Mouse (Mus musculus): ENCODE measurements around the gene Ift80.
"Not testable (repeated sequence)": the region's sequence is repeated elsewhere in the genome, so short reads cannot be mapped to it uniquely, and the experiment has no call there.

Ift80 gene

DNA sequence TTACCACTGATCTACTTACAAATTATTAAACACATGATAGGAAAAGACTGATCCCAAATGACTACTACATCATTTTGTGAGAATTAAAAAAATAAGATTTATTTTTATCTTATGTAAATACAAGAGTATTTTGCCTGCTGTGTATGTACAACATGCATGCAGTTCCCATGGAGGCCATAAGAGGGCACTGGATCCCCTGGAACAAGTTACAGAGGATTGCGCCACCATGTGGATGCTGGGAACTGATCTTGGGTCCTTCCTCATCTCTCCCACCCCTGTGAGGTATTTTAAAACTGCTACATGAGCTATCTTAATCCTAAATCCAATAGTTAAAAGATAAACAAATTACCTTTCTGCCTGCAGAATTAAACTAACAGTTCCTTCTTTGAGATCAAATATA, 68.9 kb downstream of the Ift80 start:
- DNase-seq (ENCODE audit: low spot score), result no peak

DNA sequence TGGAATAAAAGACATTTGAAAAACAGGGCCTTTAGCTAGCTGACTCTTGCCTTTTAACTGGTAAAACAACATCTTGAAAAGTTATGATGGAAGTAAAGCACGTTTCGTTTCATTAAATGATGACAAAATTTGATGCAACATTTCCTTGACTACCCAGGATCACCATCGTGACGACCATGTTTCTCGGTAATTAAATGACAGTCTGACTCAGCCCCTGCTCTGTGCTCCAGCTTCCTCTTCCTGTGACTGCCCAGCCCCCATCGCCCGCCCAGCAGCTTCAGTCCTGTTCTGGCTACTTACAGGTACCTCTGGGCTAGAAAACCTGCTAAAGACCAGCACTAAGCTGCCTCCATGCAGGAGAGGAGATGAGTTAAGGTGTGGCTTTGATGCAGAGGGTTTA, 70.1 kb downstream of the Ift80 start:
- DNase-seq (ENCODE audit: low spot score), result no peak

DNA sequence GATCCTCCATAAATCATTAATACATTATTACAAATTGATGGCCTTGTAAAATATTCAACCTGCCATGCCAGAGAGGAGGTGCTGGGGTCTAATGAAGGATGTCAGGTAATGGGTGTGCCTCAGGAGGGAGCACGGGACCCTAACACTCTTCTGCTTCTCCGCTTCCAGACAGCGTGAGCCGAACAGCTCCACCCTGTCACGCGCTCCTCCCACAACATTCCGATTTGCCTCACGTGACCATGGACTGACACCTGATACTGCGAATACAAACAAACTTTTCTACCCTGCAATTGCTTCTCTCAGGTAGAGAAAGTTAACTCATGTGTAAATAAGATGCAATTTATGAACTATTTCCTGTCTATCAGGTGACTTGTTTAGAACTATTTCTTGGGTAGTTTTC, 75.8 kb downstream of the Ift80 start:
- no peak for DNase-seq (ENCODE audit: low spot score)

DNA sequence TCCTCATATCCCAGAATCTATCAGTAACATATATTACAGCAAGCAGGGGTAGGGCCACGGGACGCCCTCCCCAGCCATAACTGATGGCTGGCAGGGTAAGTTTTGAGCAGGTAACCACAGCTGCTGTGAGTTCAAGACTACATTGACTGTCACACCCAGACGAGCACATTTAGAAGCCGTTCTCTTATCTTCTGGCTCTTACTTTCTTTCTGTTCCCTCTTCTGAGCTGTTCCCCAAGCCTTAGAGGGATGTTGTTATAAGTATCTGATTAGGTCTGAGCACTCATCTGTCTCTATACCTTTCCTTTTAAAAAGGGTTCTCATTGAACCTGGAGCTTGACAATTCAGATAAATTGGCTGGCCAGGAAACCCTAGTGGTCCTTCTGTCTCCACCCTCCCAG, 96.9 kb downstream of the Ift80 start:
- DNase-seq (ENCODE audit: low spot score), result no peak

DNA sequence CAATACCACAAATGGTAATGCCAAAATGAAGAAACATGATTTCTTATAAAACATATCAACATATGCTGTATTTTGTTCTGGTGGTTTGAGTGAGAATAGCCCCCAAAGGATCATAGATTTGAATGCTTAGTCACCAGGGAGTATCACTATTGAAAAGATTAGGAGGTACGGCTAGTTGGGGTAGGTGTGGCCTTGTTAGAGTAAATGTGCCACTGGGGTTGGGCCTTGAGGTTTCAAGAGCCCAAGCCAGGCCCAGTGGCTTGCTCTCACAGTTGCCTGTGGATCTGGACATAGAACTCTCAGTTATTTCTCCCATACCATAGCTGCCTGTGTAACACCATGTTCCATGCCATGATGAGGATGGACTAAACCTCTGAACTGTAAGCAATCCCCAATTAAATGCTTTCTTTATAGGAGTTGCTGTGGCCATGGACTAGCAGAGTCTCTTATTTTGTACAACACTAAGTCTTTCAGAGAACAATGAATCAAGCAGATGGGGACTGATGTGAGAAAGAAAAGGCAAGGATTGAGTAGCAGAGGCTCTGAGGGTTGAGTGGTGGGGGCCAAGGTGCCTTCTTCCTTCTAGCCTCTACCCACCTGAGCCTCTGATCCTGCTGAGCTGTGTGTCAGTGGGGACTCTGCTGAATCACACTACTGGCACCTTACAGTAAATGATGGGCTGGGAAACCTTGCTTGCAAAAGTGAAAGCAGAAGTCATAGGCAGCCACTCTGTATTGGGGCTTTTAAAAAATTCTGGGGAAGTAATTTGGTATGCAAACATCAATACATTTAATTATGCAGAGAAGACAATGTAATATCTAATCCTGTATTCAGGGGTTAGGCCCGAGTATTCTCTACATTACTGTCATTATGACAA, 99.2 kb downstream of the Ift80 start:
- DNase-seq (ENCODE audit: low spot score), result no peak

DNA sequence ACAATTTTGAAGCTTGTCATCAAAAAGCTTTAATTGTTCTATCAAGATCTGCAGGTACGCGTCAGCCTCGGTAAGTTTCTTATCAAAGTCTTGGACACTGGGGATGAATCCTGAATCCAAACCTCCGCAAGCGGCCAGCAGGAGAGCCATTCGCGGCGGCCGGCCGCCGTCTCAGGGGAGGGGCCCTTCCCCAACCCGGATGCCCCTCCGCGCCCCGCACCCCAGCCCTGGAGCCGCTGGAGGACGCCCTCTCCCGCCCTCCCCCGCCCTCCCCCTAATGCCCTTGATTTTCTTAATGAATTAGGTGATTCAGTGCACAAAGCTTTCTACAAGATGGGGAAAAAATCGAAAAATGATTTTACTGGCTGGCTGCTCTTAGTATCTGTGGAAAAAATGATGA, 101.7 kb downstream of the Ift80 start:
- DNase-seq (ENCODE audit: low spot score), result not testable (repeated sequence)

DNA sequence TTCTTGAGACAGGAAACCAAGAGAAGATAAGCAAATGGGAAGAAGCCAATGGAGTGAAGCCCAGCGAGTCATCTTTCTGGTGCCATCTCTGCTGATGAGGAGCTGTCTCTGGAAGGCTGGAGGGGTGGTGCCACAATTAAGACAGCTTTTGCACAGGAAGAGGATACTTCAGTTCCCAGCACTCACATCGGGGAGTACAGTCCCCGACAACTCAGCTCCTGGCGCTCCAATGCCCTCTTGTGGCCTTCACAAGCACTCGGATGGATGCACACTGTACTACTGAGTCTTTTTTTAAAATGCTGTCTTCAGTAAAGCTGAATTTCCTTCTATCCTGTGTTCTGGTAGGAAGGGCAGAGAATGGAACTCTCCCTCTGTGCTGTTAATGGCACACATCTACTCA, 107.2 kb downstream of the Ift80 start:
- DNase-seq (ENCODE audit: low spot score), result no peak

DNA sequence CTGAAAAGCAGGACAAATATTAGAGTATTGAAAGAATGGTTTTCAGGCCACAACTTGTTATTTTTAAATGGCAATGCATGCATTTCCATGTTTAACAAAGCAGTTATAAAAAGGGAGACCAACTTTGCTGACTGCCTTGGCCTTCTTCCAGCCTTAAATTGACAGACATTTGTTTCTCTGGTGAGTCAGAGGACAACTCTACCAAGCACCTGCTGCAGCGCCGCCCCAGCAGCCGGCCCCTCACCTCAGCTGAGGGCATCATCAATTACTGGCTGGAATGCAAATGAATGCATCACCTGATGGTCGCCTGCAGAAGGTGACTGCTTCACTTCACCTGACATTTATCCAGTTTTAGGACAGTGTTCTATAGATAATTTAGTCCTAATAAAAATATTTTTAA, 108.9 kb downstream of the Ift80 start:
- DNase-seq (ENCODE audit: low spot score), result no peak

DNA sequence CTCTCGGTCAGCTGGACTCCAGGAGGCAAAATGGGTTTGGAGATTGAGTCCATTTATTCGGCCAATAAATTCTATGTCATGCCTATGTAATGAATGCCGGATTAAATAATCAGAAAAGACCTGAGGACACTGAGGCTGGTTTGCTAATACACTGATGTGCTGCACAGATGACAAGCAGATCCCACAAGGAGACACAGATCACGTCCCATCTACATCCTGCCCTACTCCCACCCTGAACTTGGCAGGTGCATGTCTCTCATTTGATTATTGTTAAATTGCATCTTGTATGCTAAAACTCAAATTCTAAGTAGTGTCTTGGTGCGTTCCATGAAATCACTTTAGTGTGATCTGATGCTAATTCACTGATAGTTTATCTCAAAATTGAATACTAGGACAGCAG, 117.5 kb downstream of the Ift80 start:
- no peak for DNase-seq (ENCODE audit: low spot score)

DNA sequence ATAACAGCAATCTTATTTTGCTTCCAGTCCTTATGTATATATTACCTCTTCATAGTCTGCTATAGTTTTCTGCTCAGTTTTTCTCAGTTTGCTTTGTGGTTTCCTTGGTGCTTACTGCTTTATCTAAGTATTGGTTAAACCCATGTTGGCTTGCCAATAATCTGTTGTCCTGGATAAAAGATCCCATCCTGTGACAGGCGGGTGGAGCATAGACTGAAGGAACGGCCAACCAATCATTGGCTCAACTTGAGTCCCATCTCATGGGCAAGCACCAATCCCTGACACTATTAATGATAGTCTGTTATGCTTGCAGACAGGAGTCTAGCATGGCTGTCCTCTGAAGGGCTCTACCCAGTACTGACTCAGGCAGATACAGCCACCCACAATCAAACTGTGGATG, 130.3 kb downstream of the Ift80 start:
- DNase-seq (ENCODE audit: low spot score), result no peak

DNA sequence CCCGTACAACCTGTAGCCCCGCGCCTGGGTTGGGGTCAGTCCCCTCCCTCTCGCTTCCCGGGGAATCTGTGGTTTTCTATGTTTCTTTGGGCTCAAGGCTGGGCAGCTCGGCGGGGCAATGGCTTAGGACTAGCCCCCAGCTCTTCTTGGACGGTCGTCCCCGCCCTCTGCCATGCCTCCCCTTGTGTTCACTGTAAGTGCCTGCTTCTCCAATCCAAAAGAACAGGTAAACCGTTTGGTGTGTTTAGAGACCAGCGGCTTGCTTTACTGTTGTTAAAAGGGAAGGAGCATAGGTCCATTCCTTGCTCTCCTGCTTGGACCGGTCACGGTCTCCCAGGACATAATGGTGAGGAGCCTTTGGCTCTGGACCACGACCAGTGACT, 133.8 kb downstream of the Ift80 start:
- no peak for DNase-seq (ENCODE audit: low spot score)

DNA sequence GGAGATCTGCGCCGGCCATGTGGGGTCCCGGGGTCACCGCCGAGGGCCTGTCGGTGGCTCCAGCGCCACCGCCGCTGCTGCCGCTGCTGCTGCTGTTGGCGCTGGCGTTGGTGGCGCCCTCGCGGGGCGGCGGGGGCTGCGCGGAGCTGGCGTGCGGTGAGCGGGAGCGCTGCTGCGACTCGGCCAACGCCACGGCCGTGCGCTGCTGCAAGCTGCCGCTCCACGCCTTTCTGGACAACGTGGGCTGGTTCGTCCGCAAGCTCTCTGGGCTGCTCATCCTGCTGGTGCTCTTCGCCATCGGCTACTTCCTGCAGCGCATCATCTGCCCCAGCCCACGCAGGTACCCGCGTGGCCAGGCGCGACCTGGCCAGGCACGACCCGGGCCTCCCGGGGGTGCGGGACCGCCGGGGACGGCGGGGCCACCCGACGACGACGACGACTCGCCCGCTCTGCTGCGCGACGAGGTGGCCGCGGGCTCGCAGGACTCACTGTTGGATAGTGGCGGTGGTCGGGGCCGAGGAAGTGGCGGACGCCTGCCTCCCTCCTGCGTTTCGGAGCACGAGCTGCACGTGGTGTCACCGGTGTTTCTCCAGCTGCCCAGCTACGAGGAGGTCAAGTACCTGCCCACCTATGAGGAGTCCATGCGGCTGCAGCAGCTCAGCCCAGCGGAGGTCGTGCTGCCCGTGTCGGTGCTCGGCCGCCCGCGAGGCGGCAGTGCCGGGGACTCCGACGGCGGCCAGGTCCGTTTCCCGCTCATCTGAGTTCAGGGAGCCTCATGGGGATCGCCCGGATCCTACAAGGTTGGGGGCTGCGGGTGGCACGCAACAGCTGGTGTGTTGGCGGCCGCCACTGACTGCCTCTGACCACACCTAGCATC, 134.4 kb downstream of the Ift80 start:
- peak; percentile 4 for DNase-seq (ENCODE audit: low spot score)

DNA sequence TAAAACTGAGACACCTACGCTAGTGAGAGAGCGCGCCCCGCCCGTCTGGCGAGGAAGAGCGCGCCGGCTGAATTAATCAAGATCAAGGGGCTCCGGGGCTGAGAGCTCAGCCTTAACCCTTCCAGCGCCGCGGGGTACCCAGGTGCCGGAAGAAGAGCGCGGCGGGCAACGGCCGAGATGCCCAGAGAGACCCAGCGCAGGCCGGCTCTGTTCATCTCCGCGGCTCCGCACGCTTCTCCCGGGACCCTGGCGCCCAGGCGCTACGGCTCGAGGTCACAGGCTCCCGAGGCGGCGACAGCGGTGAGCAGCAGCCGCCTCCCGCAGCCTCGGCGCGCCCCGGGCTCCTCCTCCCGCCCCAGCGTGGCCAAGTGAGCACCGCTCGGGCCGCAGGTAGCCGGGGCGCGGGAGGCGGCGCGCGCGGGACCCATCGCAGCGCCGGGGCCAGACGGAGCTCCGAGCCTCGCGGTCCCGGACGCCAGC, 135.1 kb downstream of the Ift80 start, which contains the start of gene 1110032F04Rik:
Gene 1110032F04Rik (plus strand): TSS at position 376 of the 480 bp plus-strand sequence.
- peak; percentile 18 for DNase-seq (ENCODE audit: low spot score)

DNA sequence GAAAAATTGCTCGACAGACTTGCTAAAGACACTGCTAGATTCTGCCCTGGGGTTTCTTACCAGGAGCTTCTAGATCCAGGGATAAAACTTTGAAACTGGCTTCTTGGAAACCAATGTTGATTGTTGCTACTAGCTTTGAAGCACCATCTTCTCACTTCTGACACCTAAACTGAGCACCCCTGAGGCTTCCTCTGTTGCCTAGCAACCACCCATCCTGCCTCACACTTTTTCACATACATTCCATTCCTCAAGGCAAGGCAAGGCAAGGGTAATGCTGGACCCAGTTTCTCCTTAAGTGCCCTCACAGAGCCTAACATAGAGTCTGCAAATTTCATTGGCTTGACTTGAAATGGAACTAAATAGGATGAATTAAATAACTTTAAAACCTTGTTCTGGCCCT, 152.0 kb downstream of the Ift80 start:
- DNase-seq (ENCODE audit: low spot score), result no peak

DNA sequence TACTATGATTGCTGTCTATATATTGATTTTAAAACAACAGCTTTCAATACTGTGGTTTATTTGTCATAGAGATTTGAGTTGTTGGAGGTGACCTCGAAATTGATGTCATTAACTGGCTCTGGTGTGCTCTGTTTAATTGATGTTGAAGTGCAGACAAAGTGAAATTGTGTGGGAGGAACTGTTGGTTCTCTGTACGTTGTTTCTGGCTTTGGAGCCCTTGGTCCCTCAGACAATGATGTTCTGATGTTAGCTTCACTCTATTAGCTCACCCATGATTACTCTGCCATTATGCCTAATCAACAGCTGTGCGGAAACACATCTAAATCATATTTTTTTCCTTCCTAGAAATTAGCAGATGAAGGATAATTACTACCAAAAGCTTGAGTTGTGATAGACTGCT, 156.0 kb downstream of the Ift80 start:
- no peak for DNase-seq (ENCODE audit: low spot score)

DNA sequence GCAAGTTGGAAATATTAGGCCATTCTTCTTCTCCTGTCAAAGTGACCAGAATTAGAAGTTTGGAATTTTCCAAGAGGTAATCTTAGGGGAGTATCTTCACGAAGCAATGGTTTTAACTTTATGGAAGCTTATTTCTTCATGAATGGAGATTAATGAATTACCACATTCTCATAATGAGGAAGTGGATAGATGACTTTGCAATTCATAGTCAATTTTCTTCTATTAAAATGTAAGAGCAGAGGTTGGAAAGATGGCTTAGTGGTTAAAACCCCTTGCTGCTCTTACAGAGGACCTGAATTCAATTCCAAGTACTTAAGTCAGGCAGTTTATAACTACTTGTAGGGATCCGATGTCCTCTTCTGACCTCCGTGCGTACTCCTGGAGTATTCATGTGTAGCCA, 160.3 kb downstream of the Ift80 start:
- DNase-seq (ENCODE audit: low spot score), result no peak
